In genomic region chr13:78428084-78428445, GRCm38 (mm10) we compare ENCODE assay signal across 8 mouse cellular contexts.
DNase-seq lines count a peak whose midpoint lies in the region; ATAC-seq and TF ChIP-seq lines count a peak whose summit lies in the region.

No protein-coding gene starts in this region.

- no peaks in the 10 kb centered on the region for H3K36me3 ChIP-seq in lung, embryonic 14.5 days (ENCODE audit: insufficient read depth)
- H3K36me3 ChIP-seq in forebrain, embryonic 14.5 days (ENCODE audit: control insufficient read depth, insufficient read depth, low read length): no peaks in the 10 kb centered on the region
- H3K36me3 ChIP-seq in intestine, postnatal 0 days (ENCODE audit: control insufficient read depth, insufficient read depth): no peaks in the 10 kb centered on the region
- no peaks in the 10 kb centered on the region for H3K36me3 ChIP-seq in neural tube, embryonic 14.5 days (ENCODE audit: control insufficient read depth, insufficient read depth, low read length)

- peak overlapping the region; percentile 12; the same call in 1 of the 2 replicates for H3K4me3 ChIP-seq in lung, embryonic 14.5 days (ENCODE audit: low read depth, low read length)
- H3K4me3 ChIP-seq in forebrain, embryonic 14.5 days (ENCODE audit: low read depth, low read length): peak overlapping the region; percentile 18
- no peak overlapping the region for H3K4me3 ChIP-seq in intestine, postnatal 0 days (ENCODE audit: low read depth, low read length)
- H3K4me3 ChIP-seq in neural tube, embryonic 14.5 days (ENCODE audit: low read depth, low read length): peak overlapping the region; percentile 16

- H3K4me2 ChIP-seq in lung, embryonic 14.5 days: peak overlapping the region; percentile 43
- H3K4me2 ChIP-seq in forebrain, embryonic 14.5 days (ENCODE audit: low read length): peak overlapping the region; percentile 59
- peak overlapping the region; percentile 48 for H3K4me2 ChIP-seq in intestine, postnatal 0 days (replicated peaks; ENCODE audit: low read depth)
- peak overlapping the region; percentile 42 for H3K4me2 ChIP-seq in neural tube, embryonic 14.5 days (ENCODE audit: low read depth, low read length)

- peak overlapping the region; percentile 0; the same call in 1 of the 2 replicates for H3K27ac ChIP-seq in lung, embryonic 14.5 days (ENCODE audit: low read depth)
- H3K27ac ChIP-seq in forebrain, embryonic 14.5 days (ENCODE audit: low read depth, low read length): peak overlapping the region; percentile 83
- H3K27ac ChIP-seq in intestine, postnatal 0 days (ENCODE audit: low read depth, low read length): no peak overlapping the region
- H3K27ac ChIP-seq in neural tube, embryonic 14.5 days (ENCODE audit: low read depth, low read length): peak overlapping the region; percentile 56

- H3K9ac ChIP-seq in lung, embryonic 14.5 days: no peak overlapping the region
- H3K9ac ChIP-seq in forebrain, embryonic 14.5 days (ENCODE audit: low read length): peak overlapping the region; percentile 45; the same call in 1 of the 2 replicates
- no peak overlapping the region for H3K9ac ChIP-seq in intestine, postnatal 0 days (ENCODE audit: low read depth, low read length)
- H3K9ac ChIP-seq in neural tube, embryonic 14.5 days (replicated peaks; ENCODE audit: low read depth, low read length): no peak overlapping the region

- H3K9me3 ChIP-seq in lung, embryonic 14.5 days (ENCODE audit: low read depth, low read length): no peaks in the 10 kb centered on the region
- H3K9me3 ChIP-seq in forebrain, embryonic 14.5 days (replicated peaks; ENCODE audit: control insufficient read depth, low read length): no peaks in the 10 kb centered on the region
- no peaks in the 10 kb centered on the region for H3K9me3 ChIP-seq in intestine, postnatal 0 days (ENCODE audit: control insufficient read depth)
- no peaks in the 10 kb centered on the region for H3K9me3 ChIP-seq in neural tube, embryonic 14.5 days (ENCODE audit: control insufficient read depth, low read length)

- peak; percentile 45 for DNase-seq in lung, embryonic 14.5 days
- no peak for DNase-seq in lung, postnatal 14 days
- no peak for DNase-seq in forebrain, embryonic 14.5 days (ENCODE audit: low spot score)
- DNase-seq in natural killer cell, adult 2 months (ENCODE audit: low spot score in 2 of 2): no peak
- DNase-seq in left cerebral cortex, adult 8-10 months (ENCODE audit: low spot score in 2 of 2): no peak
- no peak for DNase-seq in ovary, adult 18-20 months (ENCODE audit: low spot score)

- no peaks in the 10 kb centered on the region for H3K27me3 ChIP-seq in lung, embryonic 14.5 days (ENCODE audit: insufficient read depth, low read length)
- no peaks in the 10 kb centered on the region for H3K27me3 ChIP-seq in forebrain, embryonic 14.5 days (replicated peaks; ENCODE audit: control insufficient read depth, insufficient read depth, low read length)
- no peaks in the 10 kb centered on the region for H3K27me3 ChIP-seq in intestine, postnatal 0 days (replicated peaks; ENCODE audit: control insufficient read depth, insufficient read depth, low read length)
- no peaks in the 10 kb centered on the region for H3K27me3 ChIP-seq in neural tube, embryonic 14.5 days (ENCODE audit: control insufficient read depth, insufficient read depth, low read length)

- TF ChIP-seq CTCF in lung, embryonic 14.5 days (IDR thresholded peaks at IDR 0.05; ENCODE audit: low read depth): no peak
- TF ChIP-seq CTCF in intestine, postnatal 0 days (IDR thresholded peaks at IDR 0.05; ENCODE audit: low read depth): no peak

- peak; percentile 20; the same call in 1 of the 2 replicates for ATAC-seq in lung, embryonic 14.5 days (ENCODE audit: insufficient read depth)
- ATAC-seq in forebrain, embryonic 14.5 days: no peak
- ATAC-seq in intestine, postnatal 0 days: no peak
- peak; percentile 35; the same call in 1 of the 2 replicates for ATAC-seq in neural tube, embryonic 14.5 days (ENCODE audit: low read depth)

- H3K4me1 ChIP-seq in lung, embryonic 14.5 days (ENCODE audit: insufficient read depth): 0 out of 2 replicates have a peak, but pooled peaks cover 4% of the 10 kb centered on the region
- peaks cover 15% of the 10 kb centered on the region for H3K4me1 ChIP-seq in forebrain, embryonic 14.5 days (ENCODE audit: control insufficient read depth, insufficient read depth, low read length)
- no peaks in the 10 kb centered on the region for H3K4me1 ChIP-seq in intestine, postnatal 0 days (replicated peaks; ENCODE audit: control insufficient read depth, insufficient read depth, low read length)
- H3K4me1 ChIP-seq in neural tube, embryonic 14.5 days (ENCODE audit: control insufficient read depth, insufficient read depth, low read length): peaks cover 8% of the 10 kb centered on the region

- 11% methylated on average over 9 of the region's 9 CpGs for WGBS in lung, embryonic 14.5 days
- WGBS in forebrain, embryonic 14.5 days: 4% methylated on average over 9 of the region's 9 CpGs
- 18% methylated on average over 9 of the region's 9 CpGs for WGBS in intestine, postnatal 0 days
- WGBS in neural tube, embryonic 14.5 days: 4% methylated on average over 9 of the region's 9 CpGs

Comparison
In these comparisons a context has a peak if more than half of its experiments do, and no peak if none do; other contexts are left out.
1. ATAC-seq: peak in lung, embryonic 14.5 days (single experiment) and neural tube, embryonic 14.5 days (single experiment); none in forebrain, embryonic 14.5 days (single experiment) and intestine, postnatal 0 days (single experiment).
2. Peak in every context shown above with its lines, with median percentiles within 50 percentile points of each other: H3K4me2 ChIP-seq.